Mouse (Mus musculus) testis, postnatal 10 days (tissue): Measurements from ENCODE around the gene Car4.

ENCODE experiments used
- DNase-seq: peaks from one replicate; pipeline ENCODE4 v3.0.0; 2021; ENCODE audit warnings: low spot score

Car4 gene

GRCm38 (mm10) chr11:84957591-84958270 is at the start of gene Car4:
Gene Car4 (plus strand): TSS chr11:84957786.
- no peak for DNase-seq

- DNase-seq = no peak
Measured at GRCm38 (mm10) chr11:84908480-84908879, 49.1 kb upstream of the Car4 start.

GRCm38 (mm10) chr11:84910411-84910810 is 47.2 kb upstream of the Car4 start:
- no peak for DNase-seq

- no peak for DNase-seq
Measured at GRCm38 (mm10) chr11:84914673-84915072, 42.9 kb upstream of the Car4 start.

GRCm38 (mm10) chr11:84916053-84916702 is 41.4 kb upstream of the Car4 start, which contains the start of gene Znhit3:
Gene Znhit3 (minus strand): TSS chr11:84916366.
- DNase-seq = peak; percentile 83

- no peak for DNase-seq
Measured at GRCm38 (mm10) chr11:84916703-84917300, 40.8 kb upstream of the Car4 start.

- DNase-seq = peak; percentile 95
Measured at GRCm38 (mm10) chr11:84918425-84918824, 39.2 kb upstream of the Car4 start.

GRCm38 (mm10) chr11:84919276-84919675 is 38.3 kb upstream of the Car4 start:
- DNase-seq = peak; percentile 58

GRCm38 (mm10) chr11:84919951-84920350 is 37.6 kb upstream of the Car4 start:
- DNase-seq = no peak

- DNase-seq = no peak
Measured at GRCm38 (mm10) chr11:84920981-84921380, 36.6 kb upstream of the Car4 start.

GRCm38 (mm10) chr11:84932261-84932660 is 25.3 kb upstream of the Car4 start:
- no peak for DNase-seq

- DNase-seq = no peak
Measured at GRCm38 (mm10) chr11:84939508-84940053, 18.0 kb upstream of the Car4 start.

GRCm38 (mm10) chr11:84940140-84940539 is 17.4 kb upstream of the Car4 start:
- no peak for DNase-seq

GRCm38 (mm10) chr11:84943948-84944347 is 13.6 kb upstream of the Car4 start:
- peak; percentile 89 for DNase-seq

GRCm38 (mm10) chr11:84944639-84945435 is 12.7 kb upstream of the Car4 start:
- DNase-seq = no peak

- no peak for DNase-seq
Measured at GRCm38 (mm10) chr11:84945841-84946240, 11.7 kb upstream of the Car4 start.

- DNase-seq = no peak
Measured at GRCm38 (mm10) chr11:84947206-84947605, 10.4 kb upstream of the Car4 start.

- no peak for DNase-seq
Measured at GRCm38 (mm10) chr11:84948114-84948513, 9.5 kb upstream of the Car4 start.

- DNase-seq = no peak
Measured at GRCm38 (mm10) chr11:84948526-84948925, 9.1 kb upstream of the Car4 start.

GRCm38 (mm10) chr11:84952611-84953010 is 5.0 kb upstream of the Car4 start:
- no peak for DNase-seq

GRCm38 (mm10) chr11:84956400-84956799 is 1.2 kb upstream of the Car4 start:
- no peak for DNase-seq

- no peak for DNase-seq
Measured at GRCm38 (mm10) chr11:84957171-84957570, 415 bp upstream of the Car4 start.
